Mouse (Mus musculus) retina, postnatal 1 day (tissue): ENCODE results near the gene Mib2.
A peak's percentile ranks its signal among the peaks of the same experiment; 100 is the strongest.
"Not testable (repeated sequence)": the region's sequence is repeated elsewhere in the genome, so short reads cannot be mapped to it uniquely, and the experiment has no call there.

ENCODE experiments used
- DNase-seq: peaks from one replicate; pipeline ENCODE4 v3.0.0-alpha.2; 2012

Mib2 gene

GRCm38 (mm10) chr4:155668689-155669597 lies at the start of gene Mib2:
Gene Mib2 (minus strand): TSS chr4:155669198.
- DNase-seq, result peak; percentile 98

- DNase-seq, result peak; percentile 64
These were observed 41.7 kb upstream of the Mib2 start for GRCm38 (mm10) chr4:155710521-155711252.

- DNase-seq, result no peak
These were observed 40.0 kb upstream of the Mib2 start for GRCm38 (mm10) chr4:155708988-155709387.

- DNase-seq, result no peak
These were observed 39.6 kb upstream of the Mib2 start for GRCm38 (mm10) chr4:155708582-155708981.

- DNase-seq, result no peak
These were observed 36.6 kb upstream of the Mib2 start for GRCm38 (mm10) chr4:155705592-155705929.

GRCm38 (mm10) chr4:155704721-155705591 lies 36.0 kb upstream of the Mib2 start, which contains the start of gene Ssu72:
Gene Ssu72 (plus strand): TSS chr4:155704800.
- peak; percentile 95 for DNase-seq

GRCm38 (mm10) chr4:155703425-155703929 lies 34.5 kb upstream of the Mib2 start:
- DNase-seq, result no peak

- DNase-seq, result peak; percentile 58
These were observed 31.4 kb upstream of the Mib2 start for GRCm38 (mm10) chr4:155700425-155700824.

- DNase-seq, result no peak
These were observed 27.6 kb upstream of the Mib2 start for GRCm38 (mm10) chr4:155696261-155697255.

- no peak for DNase-seq
These were observed 26.6 kb upstream of the Mib2 start for GRCm38 (mm10) chr4:155695531-155696062.

GRCm38 (mm10) chr4:155694482-155695401 lies 25.7 kb upstream of the Mib2 start:
- DNase-seq, result peak; percentile 85

- peak; percentile 77 for DNase-seq
These were observed 25.1 kb upstream of the Mib2 start, which contains the start of gene Fndc10 for GRCm38 (mm10) chr4:155694111-155694481. Gene Fndc10 (plus strand): TSS chr4:155694342.

- DNase-seq, result no peak
These were observed 23.4 kb upstream of the Mib2 start for GRCm38 (mm10) chr4:155692421-155692820.

- DNase-seq, result no peak
These were observed 21.8 kb upstream of the Mib2 start for GRCm38 (mm10) chr4:155690571-155691375.

GRCm38 (mm10) chr4:155687764-155688163 lies 18.8 kb upstream of the Mib2 start:
- not testable (repeated sequence) for DNase-seq

- not testable (repeated sequence) for DNase-seq
These were observed 14.8 kb upstream of the Mib2 start for GRCm38 (mm10) chr4:155683670-155684277.

- peak; percentile 29 for DNase-seq
These were observed 7.0 kb upstream of the Mib2 start for GRCm38 (mm10) chr4:155675991-155676390.

GRCm38 (mm10) chr4:155672082-155672481 lies 3.1 kb upstream of the Mib2 start:
- no peak for DNase-seq
